Mouse (Mus musculus) spleen, adult 12 weeks (tissue): ENCODE measurements around the gene Samd14.
"Not testable (repeated sequence)": the region's sequence is repeated elsewhere in the genome, so short reads cannot be mapped to it uniquely, and the experiment has no call there.

Experiments used
- DNase-seq: peaks from one replicate; pipeline ENCODE4 v3.0.0; 2022; ENCODE audit warnings: low spot score

Gene Samd14

DNA sequence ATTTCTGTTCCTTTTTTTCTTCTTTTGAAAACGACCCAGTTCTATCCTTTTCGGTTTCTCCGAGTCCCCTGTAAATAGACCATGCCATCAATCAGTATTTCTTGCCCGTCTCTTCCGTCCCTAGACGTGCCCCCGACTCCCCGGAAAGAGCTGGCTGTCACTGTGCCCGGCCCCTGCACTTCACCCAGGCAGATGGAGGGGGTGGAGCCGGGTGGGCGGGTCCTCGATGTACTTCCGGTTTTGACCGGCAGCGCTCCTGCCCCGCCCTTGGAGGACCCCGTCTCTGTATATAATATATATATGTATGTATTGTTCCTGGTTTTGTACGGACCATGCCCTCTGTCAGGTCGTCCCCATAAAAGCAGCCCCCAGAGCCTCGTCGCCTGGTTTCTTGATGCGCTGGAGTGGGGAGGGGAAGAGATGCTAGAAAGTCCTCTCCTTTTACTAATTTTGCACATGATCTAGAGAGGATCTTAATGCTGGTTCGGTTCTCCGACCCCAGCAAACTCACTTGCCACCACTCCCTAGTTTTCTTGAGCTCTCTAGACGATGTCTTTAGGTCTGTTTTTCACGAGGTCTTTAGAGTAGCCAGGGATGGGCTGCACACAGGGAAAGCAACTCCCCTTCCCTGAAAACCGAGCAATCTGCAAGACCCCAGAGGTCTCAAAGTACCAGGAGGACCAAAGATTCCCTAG, 3.0 kb upstream of the Samd14 start:
- peak; percentile 70 for DNase-seq

GRCm38 (mm10) chr11:95007418-95007817, 2.3 kb upstream of the Samd14 start:
- DNase-seq = no peak

- no peak for DNase-seq
Measured at GRCm38 (mm10) chr11:95008661-95009628, 734 bp upstream of the Samd14 start.

GRCm38 (mm10) chr11:95010141-95010739, 561 bp downstream of the Samd14 start:
- DNase-seq = no peak

- DNase-seq = not testable (repeated sequence)
Measured at GRCm38 (mm10) chr11:95010841-95011403, 1.2 kb downstream of the Samd14 start.

- no peak for DNase-seq
Measured at GRCm38 (mm10) chr11:95011416-95011815, 1.7 kb downstream of the Samd14 start.

GRCm38 (mm10) chr11:95012075-95012474, 2.4 kb downstream of the Samd14 start:
- peak; percentile 62 for DNase-seq

GRCm38 (mm10) chr11:95012487-95012886, 2.8 kb downstream of the Samd14 start:
- no peak for DNase-seq

DNA sequence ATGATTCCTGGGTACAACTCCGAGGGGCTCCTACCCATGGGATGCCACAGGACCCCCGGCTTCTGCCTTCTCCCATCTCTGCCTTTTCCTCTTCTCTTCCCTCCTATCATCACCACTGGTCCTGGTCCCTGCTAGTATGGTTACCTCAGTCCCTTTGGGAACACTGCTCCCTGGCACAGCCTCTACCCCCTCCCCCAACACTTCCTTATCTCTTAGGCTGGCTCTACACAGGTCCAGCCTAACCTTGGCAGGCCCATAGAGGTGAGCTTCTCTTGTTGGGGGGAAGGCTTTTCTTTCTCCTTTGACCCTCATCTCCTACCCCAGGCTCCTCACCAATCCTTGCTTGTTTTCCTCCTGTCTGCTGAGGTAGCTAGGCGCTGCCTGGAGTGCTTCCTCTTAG, 5.8 kb downstream of the Samd14 start:
- no peak for DNase-seq

DNA sequence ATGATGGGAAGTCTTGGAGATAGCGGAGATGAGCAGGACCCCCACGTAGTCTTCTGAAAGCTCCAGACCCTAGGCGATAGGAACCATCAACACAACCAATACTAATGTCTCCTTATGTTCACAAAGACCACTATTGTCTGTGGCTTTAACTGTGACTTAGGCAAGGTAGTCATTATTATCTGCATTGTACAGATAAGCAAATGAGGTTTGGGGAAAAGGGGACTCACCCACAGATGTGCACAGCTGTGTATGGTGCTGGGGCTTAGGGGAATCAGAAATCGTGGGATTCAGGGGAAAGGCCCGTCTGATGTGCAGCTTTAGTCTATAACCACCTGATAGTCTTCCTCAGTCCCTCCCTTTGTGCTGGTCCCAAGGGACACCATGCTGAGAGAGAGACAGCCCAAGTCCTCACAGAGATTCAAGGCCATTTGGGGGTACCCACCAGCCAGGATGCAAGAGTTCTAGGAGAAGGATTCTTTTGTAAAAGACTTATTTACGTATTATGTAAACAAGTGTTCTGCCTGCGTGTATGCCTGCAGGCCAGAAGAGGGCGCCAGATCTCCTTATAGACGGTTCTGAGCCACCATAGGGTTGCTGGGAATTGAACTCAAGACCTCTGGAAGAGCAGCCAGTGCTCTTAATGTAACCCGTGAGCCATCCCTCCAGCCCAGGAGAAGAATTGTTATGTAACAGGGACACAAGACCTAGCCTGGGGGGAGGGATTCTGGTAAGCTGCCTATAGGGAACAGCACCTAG, 12.7 kb downstream of the Samd14 start:
- no peak for DNase-seq

DNA sequence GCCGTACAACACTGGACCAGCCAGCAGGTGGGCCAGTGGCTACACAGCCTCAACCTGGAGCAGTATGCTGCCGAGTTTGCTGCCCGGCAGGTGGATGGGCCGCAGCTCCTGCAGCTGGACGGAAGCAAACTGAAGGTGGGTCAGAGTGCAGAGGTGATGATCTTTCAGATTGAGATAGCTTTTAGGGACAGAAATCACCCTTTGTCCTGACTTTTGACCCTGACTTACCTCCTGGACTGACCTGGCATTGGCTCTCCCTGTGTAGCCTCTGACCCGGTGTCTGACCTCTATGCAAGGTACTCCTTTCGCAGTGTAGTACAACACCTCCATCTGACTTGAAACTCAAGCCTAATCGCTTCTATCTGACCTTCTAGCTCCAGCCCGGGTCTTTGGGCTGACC, 13.8 kb downstream of the Samd14 start:
- no peak for DNase-seq

- DNase-seq = no peak
Measured at GRCm38 (mm10) chr11:95024439-95025184, 14.9 kb downstream of the Samd14 start.

- no peak for DNase-seq
Measured at GRCm38 (mm10) chr11:95025227-95026012, 15.7 kb downstream of the Samd14 start.

DNA sequence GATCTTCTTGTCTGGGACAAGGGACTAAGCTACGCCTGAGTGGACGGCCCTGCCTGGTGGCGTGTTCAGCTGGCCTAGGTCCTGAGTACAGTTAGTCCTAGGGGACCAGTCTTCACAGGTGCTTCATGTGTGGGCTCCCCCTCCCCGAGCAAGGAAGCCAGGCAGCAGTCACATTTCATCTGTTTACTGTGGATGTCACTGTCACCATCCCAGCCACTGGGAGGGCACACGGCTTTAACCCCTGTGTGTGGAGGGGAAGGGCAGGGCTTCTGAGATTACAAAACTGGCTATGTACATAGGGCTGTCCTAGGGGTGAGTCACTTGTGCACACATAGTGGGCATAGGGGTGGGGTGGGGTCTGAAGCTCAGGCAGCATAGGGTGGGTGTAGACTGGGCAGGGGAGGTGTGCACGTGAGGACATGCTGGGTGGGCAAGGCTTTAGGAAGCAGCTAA, 16.4 kb downstream of the Samd14 start:
- DNase-seq = no peak

DNA sequence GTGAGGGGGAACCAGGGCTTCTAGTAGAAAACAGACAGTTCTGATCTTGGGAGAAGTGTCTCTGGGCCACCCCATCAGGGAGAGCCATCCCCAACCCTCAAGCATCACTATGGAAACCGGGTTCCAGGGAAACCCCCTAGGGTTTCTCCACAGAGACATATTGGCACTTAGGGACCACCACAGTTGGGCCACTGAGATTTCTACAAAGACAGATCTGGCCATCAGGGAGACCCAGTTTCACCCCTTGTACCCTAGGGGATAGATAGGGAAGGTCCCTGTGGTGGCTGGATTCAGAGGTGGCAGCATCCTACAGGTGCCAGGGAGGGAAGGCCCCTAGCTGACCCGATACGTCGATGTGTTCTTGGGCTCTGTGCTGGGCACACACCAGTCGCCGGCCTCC, 17.2 kb downstream of the Samd14 start:
- DNase-seq = no peak

DNA sequence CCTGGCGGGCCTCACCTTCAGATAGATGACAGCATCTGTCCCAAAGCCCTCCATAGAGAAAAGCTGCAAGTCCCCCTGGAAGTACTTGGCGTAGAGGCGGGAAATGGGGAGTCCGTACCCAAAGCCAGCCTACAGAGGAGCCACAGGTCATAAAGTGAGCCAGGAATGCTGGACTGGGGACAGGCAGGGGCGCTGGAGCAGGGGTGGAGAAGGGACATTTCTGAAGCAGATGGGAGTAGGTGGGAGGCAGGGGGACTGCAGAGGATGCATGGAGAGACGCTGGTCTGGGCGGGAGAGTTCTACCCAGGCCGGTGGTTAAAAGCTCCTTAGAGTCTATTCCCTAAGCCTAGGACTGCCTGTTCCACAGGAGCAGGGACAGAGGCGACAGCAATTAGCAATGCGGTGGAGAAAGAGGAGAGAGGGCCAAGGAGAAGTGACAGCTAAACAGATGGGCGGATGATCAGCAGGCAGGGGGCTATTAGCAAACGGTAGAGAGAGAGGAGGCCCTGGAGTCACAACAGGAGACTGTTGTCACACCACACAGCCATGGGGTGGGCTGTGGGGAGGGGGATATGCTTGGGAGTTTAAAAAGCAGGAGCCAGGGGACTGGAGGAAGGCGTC, 18.3 kb downstream of the Samd14 start:
- no peak for DNase-seq

- no peak for DNase-seq
Measured at GRCm38 (mm10) chr11:95032945-95033344, 23.3 kb downstream of the Samd14 start.

DNA sequence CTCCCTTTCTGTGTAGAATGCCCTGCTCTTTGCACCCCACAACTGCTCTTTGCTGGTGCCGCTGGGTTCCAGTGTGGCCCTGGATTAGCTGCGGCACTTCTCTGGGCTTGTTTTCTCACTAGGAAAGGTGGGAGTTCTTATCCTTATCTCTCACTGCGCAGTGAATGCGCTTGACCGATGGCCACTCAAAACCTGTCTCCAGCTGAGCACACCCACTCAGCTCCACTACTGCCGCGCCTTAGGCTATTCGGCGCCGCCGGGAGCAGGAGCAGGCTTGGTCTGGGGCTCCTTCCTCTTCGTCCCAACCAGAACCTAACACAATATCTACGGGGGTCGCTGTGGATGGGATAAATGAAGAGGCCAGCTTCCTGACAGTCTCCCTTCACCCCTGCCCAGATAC, 23.9 kb downstream of the Samd14 start:
- no peak for DNase-seq

DNA sequence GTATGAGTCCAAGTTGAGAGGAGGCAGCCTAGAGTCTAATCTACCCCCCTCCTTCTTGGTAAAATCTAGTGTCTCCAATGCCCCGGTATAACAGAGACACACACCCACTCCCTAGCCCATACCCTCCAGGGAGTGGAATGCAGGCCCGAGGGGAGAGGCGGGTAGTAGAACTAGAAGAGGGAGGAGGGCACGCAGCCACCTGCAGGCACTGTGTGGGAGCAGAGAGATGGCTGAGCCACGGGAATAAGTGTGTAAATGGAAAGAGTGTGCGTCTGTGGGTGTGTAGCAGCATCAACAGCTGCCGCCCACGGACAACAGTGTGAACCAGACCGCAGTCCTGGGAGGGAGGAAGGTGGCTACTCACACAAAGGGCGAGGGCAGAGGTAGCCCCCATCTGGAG, 25.2 kb downstream of the Samd14 start:
- DNase-seq = no peak

GRCm38 (mm10) chr11:95036521-95036920, 26.8 kb downstream of the Samd14 start:
- DNase-seq = no peak
